Mouse (Mus musculus) CD4-positive, CD25-positive, alpha-beta regulatory T cell, adult 9 weeks (primary cell): ENCODE results near the gene Pam. TPM values are rescaled to one million over a fixed set of nuclear protein-coding genes. Genes with fewer than 3 reads are reported as not detected.

ENCODE experiments used
- polyA plus RNA-seq: library from polyadenylated mRNA; unstranded; fragments of 100-300 nt; shearing (Covaris generic); gene quantifications from one replicate; pipeline ENCODE4 v1.2.1, GENCODE M21; 2017

Gene Pam
- 1.4 TPM for polyA plus RNA-seq

DNA sequence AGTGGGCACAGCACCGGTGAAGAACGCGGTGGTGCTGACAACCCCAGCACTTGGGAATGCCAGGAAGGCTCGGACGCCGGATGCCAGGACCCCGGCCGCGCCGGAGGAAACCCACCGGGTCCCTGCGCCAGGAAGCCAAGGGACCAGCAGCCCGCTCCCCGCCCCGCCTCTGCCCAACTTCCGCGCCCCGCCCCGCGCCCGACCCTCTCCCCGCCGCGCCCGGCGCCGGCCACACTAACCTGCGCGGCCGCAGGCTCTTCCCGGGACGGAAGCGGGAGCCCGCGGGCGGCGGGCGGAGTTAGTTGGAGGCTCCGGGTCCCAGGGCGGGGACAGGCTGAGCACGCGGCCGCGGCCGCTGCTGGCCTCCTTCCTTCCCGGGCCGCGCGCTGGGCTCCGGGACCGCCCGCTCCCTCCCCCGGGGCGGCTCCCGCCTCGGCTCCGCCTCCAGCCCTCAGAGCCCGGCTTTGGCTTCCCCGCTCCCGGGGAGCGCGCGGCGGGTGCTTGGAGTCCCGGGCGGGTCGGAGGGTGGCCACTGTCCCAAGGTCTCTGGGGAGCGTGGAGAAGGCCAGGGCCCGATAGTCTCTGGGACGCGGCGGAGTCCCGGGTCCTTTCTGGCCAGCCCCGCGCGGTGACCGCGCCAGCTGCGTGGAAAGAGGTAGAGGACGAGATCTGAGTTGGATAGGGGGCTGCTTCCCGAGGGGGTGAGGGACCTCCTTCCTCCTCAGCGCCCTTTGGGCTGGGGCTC is at the start of gene Pam:
TSS of gene Pam (minus strand) at position 401 of the 745 bp plus-strand sequence.

DNA sequence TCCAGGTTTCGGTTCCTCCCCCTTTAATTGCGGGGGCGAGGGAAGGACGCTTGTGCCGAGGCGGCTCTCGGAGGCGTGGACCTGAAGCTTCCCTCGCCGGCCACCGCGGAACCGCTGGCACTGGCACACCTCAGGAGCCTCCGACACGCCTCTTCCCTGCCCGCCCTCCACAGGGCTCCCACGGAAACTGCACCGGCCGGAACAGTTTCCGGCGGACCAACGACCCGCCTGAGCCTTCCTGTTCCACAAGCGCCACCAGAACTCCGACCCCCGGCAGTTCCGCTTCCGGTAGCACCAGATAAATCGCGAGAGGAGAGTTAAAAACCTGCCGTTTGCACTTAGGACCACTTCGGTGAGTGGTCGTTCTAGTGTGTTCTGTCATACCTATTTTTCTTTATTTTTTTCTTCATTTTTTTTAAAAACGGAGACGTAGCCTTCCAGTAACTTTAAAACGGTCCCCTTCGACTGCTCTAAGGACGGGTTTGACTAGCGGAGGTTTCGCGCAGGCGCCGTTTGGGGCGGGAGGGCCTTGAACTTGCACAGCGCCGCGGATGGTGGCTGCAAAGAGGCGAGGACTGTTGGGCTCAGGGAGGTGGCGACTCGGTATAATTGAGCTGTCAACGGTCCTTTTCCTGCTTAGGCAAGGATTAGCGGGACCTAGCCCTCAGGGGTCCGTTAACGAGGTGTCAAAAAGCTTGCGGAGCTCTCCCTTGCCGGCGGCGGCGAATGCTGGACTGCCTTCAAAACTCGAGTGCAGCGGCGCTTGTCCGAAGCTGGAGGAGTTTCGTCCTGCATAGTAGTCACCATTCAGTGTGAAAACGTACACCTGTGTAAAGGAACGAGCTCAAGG is 325.3 kb downstream of the Pam start, which contains the start of the genes Gin1 and Ppip5k2:
TSS of gene Gin1 (plus strand) at position 269 of the 850 bp plus-strand sequence.
TSS of gene Ppip5k2 (minus strand) at position 508 of the 850 bp plus-strand sequence.

